Mouse (Mus musculus) left cerebral cortex, postnatal 10 days (tissue): ENCODE data around the gene Gm19668. TPM values are rescaled to one million over a fixed set of nuclear protein-coding genes. Genes with fewer than 3 reads are reported as not detected.
"Not testable (repeated sequence)": the region's sequence is repeated elsewhere in the genome, so short reads cannot be mapped to it uniquely, and the experiment has no call there.

Source experiments
- DNase-seq, 2 experiments: peaks; one replicate each; pipeline ENCODE4 v3.0.0; 2021 to 2022; ENCODE audit warnings: low spot score in 2 of 2, mixed read lengths in 1 of 2; ENCODE audit errors: extremely low spot score in 1 of 2
- intact Hi-C: fragments of 180-260 bp; cut with DNase I; formaldehyde crosslinking; loops from one replicate; pipeline ENCODE4 v1.15.1; 2025
- total RNA-seq, 2 experiments: library from RNA; stranded (reverse); gene quantifications; 2 replicates each; pipeline ENCODE4 v1.2.3; 2021

Gm19668 gene
- total RNA-seq = not detected

DNA sequence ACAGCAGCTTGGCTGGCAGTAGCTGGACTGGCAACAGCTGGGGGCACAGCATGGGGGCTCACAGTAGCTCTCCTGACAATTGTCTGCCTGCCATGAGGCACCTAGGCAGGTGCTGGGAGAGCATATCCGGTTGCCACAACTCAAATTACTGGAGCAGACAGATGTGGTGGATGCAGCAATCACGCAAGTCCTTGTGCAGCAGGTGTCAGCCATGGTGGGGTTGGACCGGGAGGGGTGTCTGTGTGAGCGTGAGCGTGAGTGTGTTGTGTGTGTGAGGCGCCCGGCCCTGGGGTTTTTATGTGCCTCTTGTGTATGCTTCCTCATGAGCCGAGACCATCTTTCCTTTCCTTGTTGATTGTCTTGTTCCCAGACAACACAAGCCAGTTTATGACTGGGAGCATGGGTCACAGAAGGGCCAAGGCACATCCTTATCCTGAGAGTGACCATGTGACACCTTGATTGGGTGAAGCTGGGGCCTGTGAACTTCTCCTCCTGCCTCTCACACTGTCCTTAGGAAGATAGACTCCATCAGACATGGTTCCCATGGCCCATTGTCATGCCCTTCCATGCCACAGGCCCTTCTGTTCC lies at the start of gene Gm19668:
Gene Gm19668 (minus strand): TSS at position 213 of the 588 bp plus-strand sequence.
- no peak for DNase-seq
- intact Hi-C loops = no loop called here

DNA sequence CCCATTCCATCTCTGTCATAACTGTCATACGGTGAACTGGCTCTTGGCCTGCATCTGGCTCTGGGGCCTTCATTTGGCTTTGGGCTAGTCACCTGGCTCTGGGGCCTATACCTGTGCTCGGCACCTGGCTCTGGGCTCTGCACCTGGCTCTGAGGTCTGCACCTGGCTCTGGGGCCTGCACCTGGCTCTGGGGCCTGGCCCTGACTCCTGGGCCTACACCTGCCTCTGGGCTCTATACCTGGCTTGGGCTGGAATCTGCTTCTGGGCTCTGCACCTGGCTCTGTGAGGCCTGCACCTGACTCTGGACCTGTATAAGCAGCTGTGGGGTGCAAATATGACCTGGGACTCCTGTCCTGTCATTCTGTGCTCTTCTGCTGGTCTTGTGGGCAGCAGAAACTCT lies 48.6 kb upstream of the Gm19668 start:
- DNase-seq = no peak
- intact Hi-C loops = no loop called here

DNA sequence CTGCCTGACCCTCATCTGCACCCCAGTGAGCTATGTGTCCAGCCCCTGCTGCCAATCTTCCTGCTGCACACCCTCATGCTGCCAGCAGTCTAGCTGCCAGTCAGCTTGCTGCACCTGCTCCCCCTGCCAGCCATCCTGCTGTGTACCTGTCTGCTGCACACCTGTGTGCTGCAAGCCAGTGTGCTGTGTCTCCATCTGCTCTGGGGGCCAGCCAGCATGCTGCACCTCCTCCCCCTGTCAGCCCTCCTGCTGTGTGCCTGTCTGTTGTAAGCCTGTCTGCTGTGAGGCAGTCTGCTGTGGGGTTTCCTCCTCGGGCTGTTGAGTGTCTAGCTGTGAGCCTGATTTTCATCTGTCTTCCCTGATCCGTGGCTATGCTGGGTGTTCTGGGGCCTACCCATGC lies 48.0 kb upstream of the Gm19668 start:
- DNase-seq = no peak

DNA sequence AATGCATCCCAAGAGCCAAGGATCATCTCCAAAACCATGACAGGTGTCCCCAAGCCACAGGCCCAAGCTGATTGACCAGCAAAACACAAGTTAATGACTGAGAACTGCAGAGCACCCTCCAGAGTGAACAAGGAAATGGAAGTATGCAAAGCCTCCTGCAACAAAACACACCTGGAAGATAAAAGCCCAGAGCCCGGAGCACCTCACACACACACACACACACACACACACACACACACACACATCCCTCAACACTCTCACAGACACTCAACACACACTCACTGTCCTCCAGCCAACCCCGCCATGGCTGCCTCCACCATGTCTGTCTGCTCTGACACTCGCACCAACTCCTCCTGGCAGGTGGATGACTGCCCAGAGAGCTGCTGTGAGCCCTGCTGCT lies 47.6 kb upstream of the Gm19668 start, which contains the start of gene Gm36176:
Gene Gm36176 (plus strand): TSS at position 301 of the 400 bp plus-strand sequence.
- intact Hi-C loops = no loop called here
- no peak for DNase-seq

More for the DNA sequence above, 48.0 kb upstream of the Gm19668 start:
- intact Hi-C loops = no loop called here

DNA sequence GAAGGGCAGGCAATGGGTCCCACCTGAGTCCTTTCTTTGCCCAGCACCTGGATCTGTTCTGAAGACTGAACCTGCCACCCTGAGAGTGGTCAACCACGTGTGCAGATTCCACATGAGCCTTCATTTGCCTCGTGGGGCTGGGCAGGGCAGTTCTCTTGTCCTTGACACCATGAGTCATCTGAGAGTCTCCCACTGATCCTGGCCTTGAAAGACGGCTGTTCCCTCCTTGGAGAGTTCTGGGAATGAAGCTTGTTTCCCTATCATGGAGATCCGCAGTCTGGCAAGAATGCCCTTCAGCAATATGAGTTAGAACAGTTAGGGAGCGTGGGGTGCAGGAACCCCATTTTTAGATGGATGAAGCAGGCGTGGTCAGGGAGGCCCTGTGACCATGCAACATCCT lies 40.1 kb upstream of the Gm19668 start:
- intact Hi-C loops = no loop called here

DNA sequence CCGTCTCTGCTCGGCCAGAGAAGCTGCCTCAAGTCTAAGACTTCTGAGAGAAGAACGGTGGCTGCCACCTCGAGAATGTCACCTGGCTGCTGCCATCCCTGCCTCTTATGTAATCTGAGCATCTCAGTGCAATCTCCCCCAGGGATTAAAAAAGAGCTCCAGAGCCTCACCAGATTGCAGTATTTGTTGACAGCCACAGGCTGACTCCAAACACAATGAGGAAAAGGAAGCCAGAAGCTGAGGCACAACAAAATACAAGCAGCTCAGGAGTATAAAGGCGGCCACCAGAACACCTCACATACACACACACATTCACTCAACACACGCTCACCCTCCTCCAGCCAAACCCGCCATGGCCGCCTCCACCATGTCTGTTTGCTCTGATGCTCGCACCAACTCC lies 36.7 kb upstream of the Gm19668 start, which contains the start of gene Krtap10-10:
Gene Krtap10-10 (plus strand): TSS at position 301 of the 400 bp plus-strand sequence.
- DNase-seq = no peak
- intact Hi-C loops = no loop called here

More for the DNA sequence above, 40.1 kb upstream of the Gm19668 start:
- no peak for DNase-seq

DNA sequence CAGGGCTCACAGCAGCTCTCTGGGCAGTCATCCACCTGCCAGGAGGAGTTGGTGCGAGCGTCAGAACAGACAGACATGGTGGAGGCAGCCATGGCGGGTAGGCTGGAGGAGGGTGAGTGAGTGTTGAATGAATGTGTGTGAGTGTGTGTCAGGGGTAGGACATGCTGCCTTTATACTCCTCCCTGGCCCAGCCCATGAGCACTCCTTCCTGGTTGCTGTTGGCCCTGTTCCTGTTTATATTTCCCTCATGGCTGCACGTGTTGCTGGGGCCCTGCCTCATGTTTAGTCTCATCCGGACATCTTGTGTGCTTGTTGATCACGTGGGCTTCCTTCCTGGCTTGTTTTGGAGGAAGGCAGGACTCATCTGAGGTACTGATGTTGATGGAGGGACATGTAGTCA lies 28.0 kb upstream of the Gm19668 start, which contains the start of gene Krtap10-4:
Gene Krtap10-4 (minus strand): TSS at position 145 of the 400 bp plus-strand sequence.
- intact Hi-C loops = no loop called here
- DNase-seq = no peak

DNA sequence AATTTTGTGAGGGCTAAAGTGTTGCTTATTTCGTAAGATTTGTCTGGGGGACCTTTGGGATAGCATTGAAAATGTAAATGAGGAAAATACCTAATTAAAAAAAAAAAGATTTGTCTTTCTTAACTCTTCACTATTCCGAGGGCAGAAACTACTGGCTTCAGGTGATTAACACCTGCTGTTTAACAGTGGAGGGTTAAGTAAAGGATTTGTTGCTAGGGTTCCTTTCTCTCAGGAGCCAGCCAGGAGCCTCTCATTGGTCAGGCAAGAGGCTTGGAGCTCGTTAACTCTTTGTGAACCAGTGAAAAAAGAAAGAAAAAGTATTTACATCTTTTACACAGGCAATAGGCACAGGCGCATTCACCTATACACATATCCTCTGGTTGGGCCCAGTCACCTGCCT lies 20.3 kb upstream of the Gm19668 start:
- no peak for DNase-seq
- intact Hi-C loops = no loop called here

DNA sequence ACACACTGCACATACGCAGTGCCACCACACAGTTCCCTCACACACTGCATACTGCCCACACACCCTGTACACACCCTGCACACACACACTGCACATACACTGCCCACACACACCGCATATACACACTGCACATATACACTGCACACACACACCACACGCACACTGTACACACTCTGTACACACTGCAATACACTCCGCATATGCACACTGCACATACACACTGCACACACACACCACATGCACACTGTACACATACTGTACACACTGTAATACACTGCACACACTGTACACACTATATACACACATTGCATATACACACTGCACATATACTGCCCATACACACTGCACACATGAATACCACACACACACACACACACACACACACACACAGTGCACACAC lies 19.6 kb upstream of the Gm19668 start:
- intact Hi-C loops = no loop called here
- DNase-seq = no peak

DNA sequence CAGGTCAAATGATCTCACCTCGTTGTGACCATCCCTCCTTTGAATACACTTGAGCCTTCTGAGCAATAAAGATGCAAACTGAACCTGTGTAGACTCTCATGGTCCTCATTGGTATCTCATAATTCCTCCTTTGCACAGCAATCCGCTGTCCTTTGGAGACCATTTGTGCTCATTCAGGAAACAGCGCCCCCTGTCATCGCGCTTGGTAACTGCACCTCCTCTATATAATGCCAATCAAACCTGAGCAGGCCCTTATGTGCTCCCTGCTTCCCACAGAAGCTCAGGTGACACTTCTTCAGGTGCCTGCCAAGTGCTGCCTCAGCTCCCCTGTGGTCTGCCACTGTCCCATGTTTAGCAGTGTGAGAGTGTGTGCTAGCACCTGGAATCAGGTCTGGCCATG lies 16.6 kb upstream of the Gm19668 start:
- no peak for DNase-seq
- intact Hi-C loops = no loop called here

DNA sequence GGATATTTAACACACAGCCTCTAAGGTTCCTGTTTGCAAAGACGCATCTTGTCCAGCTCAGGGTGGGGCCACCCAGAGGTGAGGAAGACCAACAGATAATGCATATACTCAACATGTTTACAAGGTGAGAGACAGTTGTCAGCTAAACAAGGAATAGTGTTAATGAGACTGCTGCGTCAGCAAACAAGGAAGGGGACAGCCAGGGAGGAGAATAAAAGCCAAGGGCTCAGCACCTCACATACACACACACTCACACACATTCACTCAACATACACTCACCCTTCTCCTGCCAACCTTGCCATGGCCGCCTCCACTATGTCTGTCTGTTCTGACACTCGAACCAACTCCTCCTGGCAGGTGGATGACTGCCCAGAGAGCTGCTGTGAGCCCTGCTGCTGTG lies 15.4 kb upstream of the Gm19668 start, which contains the start of gene Gm2696:
Gene Gm2696 (plus strand): TSS at position 301 of the 400 bp plus-strand sequence.
- DNase-seq = no peak

DNA sequence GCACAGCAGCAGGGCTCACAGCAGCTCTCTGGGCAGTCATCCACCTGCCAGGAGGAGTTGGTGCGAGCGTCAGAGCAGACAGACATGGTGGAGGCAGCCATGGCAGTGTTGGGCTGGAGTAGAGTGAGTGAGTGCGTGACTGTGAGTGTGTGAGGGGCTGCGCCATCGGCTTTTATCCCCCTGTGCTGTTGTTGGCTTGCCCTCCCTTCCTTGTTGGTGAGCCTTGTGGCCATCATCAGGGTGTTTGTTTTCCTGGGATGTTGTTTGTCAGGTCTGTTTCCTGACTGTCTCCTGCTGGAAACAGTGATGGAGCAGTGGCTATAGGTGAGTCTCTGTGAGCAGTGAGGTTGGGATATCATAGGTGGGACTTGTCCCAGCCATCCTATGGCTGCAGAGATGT lies 12.8 kb upstream of the Gm19668 start, which contains the start of gene Gm9507:
Gene Gm9507 (minus strand): TSS at position 101 of the 400 bp plus-strand sequence.
- DNase-seq = no peak
- intact Hi-C loops = no loop called here

More for the DNA sequence above, 15.4 kb upstream of the Gm19668 start, which contains the start of gene Gm2696:
- intact Hi-C loops = no loop called here

DNA sequence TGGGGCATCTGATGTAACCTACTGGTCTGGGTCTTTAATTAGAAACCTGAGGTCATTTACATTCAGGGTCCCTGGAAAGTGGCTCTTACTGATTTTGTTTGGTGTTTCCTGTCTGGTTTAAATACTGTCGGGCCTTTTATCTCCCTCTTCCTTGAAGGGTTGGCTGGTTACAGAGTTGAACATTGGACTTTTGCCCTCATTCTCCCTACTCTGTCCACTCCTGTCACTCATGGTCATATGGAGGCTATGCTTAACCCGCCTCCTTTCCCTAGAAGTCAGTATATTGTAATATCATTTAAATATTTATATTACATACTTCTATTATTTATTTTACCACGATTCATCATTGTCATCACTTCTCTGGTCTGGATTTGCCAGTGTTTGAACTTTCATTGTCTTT lies 5.2 kb upstream of the Gm19668 start:
- no peak for DNase-seq
- intact Hi-C loops = no loop called here

DNA sequence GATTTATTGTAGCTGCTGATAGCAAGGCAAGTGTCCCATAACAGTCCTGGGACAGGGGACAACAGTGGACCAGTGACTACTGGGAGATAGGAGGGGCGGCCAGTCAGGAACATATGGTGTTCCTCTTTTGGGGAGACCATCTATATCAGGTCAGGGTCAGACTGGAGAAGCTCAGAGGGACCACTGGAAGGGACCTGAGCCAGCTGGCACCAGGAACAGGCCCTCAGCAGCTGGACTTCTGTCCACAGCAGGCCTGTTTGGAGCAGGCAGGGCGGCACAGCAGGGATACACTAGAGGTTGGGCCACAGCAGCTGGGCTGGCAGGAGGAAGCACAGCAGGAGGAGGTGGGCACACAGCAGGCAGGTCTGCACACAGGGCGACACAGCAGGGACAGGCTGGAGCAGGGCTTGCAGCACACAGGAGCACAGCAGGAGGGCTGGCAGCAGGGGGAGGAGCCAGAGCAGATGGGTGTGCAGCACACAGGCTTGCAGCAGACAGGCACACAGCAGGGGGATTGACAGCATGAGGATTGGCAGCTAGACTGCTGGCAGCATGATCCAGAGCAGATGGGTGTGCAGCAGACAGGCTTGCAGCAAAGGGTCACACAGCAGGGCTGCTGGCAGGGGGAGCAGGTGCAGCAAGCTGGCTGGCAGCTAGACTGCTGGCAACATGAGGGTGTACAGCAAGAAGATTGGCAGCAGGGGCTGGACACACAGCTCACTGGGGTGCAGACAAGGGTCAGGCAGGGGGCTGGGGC lies 591 bp downstream of the Gm19668 start:
- DNase-seq, intact Hi-C loops: not testable (repeated sequence)

DNA sequence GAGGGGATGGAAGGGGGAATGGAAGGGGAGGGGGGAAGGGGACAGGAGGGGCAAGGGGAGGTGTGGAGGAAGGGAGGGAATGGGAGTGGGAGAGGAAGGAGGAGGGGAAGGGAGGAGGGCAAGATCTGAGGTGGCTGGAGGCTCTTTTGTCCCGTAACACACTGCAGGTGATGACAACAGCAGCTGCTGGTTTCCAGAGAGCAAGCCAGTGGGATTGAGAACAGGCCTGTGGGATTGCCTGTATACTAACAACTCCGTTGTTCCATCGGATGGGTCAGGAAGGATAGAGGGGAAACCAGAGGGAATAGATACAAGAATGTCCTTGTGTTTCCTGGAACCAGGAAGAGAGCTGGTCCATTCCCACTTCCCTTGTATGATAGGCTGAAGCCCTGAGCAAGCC lies 1.3 kb downstream of the Gm19668 start:
- intact Hi-C loops = no loop called here
- DNase-seq = no peak

DNA sequence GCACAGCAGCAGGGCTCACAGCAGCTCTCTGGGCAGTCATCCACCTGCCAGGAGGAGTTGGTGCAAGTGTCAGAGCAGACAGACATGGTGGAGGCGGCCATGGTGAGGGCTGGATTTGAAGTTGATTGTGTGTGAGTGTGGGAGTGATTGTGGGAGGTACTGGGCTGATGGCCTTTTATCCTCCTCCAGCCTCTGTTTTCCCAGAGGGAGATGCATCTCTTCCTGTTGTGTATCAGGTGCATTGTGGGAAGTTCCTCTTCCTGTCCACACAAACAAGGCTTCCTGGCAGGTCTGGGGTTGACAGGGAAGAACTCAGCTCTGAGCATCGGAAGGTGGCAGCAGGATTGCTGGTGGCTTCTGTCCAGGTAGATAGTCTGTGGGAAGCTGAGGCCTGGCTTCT lies 4.0 kb downstream of the Gm19668 start, which contains the start of gene Gm9639:
Gene Gm9639 (minus strand): TSS at position 101 of the 400 bp plus-strand sequence.
- intact Hi-C loops = no loop called here
- DNase-seq = no peak

DNA sequence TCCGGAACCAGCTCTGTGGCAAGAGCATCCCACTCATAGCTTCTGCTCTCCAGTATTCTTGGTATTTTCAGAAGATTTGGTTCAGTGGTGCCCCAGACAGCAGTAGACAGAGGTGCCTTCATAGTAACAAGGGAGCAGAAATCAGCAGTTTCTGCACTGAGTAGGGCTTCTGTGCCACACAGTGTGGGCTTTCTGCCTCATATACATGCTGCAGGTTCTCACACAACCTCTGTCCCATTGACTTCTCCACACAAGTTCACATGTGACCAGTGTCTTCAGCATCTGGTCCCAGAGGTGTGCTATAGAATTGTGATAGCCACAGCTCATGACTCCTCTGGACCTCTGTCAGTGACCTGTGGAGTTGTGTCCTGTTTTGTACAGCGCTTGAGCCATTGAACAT lies 10.3 kb downstream of the Gm19668 start:
- intact Hi-C loops = no loop called here
- no peak for DNase-seq

DNA sequence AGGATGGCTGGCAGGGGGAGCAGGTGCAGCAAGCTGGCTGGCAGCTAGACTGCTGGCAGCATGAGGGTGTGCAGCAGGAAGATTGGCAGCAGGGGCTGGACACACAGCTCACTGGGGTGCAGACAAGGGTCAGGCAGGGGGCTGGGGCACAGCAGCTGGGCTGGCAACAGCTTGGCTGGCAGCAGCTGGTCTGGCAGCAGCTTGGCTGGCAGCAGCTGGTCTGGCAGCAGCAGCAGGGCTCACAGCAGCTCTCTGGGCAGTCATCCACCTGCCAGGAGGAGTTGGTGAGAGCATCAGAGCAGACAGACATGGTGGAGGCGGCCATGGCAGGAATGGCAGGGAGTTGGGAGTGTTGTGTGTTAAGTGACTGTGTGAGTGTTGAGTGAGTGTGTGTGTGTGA lies 11.1 kb downstream of the Gm19668 start, which contains the start of gene Gm7137:
Gene Gm7137 (minus strand): TSS at position 325 of the 400 bp plus-strand sequence.
- DNase-seq, intact Hi-C loops: not testable (repeated sequence)

DNA sequence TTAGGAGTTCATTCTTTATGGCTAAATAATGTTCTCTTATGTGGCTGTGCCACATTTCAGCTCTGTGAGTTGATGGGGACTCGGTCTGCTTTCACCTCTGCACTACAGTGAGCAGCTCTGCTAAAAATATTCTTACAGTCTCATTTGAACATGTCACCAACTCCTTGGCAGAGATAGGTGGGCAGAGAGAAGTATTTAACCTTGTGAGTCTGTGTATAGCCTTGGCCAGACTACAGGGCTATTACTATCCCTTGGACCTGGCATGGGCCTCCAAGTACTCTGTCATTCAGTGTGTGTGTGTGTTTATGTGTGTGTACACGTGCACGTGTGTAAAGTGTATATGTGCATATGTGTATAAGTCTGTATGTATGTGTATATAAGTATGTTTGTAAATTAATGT lies 15.5 kb downstream of the Gm19668 start:
- intact Hi-C loops = not testable (repeated sequence)

DNA sequence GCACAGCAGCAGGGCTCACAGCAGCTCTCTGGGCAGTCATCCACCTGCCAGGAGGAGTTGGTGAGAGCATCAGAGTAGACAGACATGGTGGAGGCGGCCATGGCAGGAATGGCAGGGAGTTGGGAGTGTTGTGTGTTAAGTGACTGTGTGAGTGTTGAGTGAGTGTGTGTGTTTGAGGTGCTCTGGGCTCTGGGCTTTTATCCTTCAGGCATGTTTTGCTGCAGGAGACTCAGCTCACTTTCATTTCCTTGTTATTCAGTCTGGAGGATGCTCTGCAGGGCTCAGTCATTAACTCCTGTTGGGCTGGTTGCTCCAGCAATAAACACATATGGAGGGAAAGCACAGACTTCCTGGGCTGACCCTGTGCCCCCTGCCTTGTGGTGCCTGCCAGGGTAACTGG lies 16.5 kb downstream of the Gm19668 start, which contains the start of gene Gm3250:
Gene Gm3250 (minus strand): TSS at position 101 of the 400 bp plus-strand sequence.
- DNase-seq, intact Hi-C loops: not testable (repeated sequence)

More for the DNA sequence above, 15.5 kb downstream of the Gm19668 start:
- DNase-seq = not testable (repeated sequence)
